Mouse (Mus musculus): ENCODE measurements around the gene Rpsa. TPM values are rescaled to one million over a fixed set of nuclear protein-coding genes. Genes with fewer than 3 reads are reported as not detected.

Rpsa gene
- 839 and 856 TPM in 2 replicates for polyA plus RNA-seq (2015; fragmentation: Nextera tagmentation; extraction: Ambion mirVana)

- Histone ChIP-seq H3K4me1 (ENCODE audit: control insufficient read depth, insufficient read depth, low read length) (peaks cover 15% of the 10 kb centered on the region), H3K36me3 (ENCODE audit: control insufficient read depth, insufficient read depth) (peaks cover 46% of the 10 kb centered on the region), H3K4me2 (ENCODE audit: low read depth, low read length) (peak within 1 kb of the TSS; percentile 71), H3K27ac (ENCODE audit: low read length) (peak within 1 kb of the TSS; percentile 91), H3K9ac (ENCODE audit: low read length) (peak within 1 kb of the TSS; percentile 99), H3K9me3 (replicated peaks; ENCODE audit: control insufficient read depth, low read length) (no peaks in the 10 kb centered on the region), H3K4me3 (ENCODE audit: low read length) (peak within 1 kb of the TSS; percentile 99), H3K27me3 (ENCODE audit: control insufficient read depth, insufficient read depth, low read length) (no peaks in the 10 kb centered on the region)
- ATAC-seq (replicated peaks; ENCODE audit: extremely low read depth, insufficient read depth, low FRiP score): peak; percentile 98
- under 1% methylated on average over 72 of the region's 72 CpGs for WGBS
These were observed at the start of gene Rpsa for GRCm38 (mm10) chr9:120127538-120128251. Gene Rpsa (plus strand): TSS chr9:120127689.

GRCm38 (mm10) chr9:120078241-120078640 lies 49.2 kb upstream of the Rpsa start:
- no peak for ATAC-seq (replicated peaks; ENCODE audit: extremely low read depth, insufficient read depth, low FRiP score)
- Histone ChIP-seq H3K4me2 (ENCODE audit: low read depth, low read length) (no peak overlapping the region), H3K27me3 (ENCODE audit: control insufficient read depth, insufficient read depth, low read length) (no peaks in the 10 kb centered on the region), H3K9me3 (replicated peaks; ENCODE audit: control insufficient read depth, low read length) (0 out of 2 replicates have a peak, but pooled peaks cover 4% of the 10 kb centered on the region), H3K9ac (ENCODE audit: low read length) (no peak overlapping the region), H3K36me3 (ENCODE audit: control insufficient read depth, insufficient read depth) (no peaks in the 10 kb centered on the region), H3K27ac (ENCODE audit: low read length) (no peak overlapping the region), H3K4me3 (ENCODE audit: low read length) (no peak overlapping the region), H3K4me1 (ENCODE audit: control insufficient read depth, insufficient read depth, low read length) (no peaks in the 10 kb centered on the region)
- 77% methylated on average over 3 of the region's 3 CpGs for WGBS

DNA sequence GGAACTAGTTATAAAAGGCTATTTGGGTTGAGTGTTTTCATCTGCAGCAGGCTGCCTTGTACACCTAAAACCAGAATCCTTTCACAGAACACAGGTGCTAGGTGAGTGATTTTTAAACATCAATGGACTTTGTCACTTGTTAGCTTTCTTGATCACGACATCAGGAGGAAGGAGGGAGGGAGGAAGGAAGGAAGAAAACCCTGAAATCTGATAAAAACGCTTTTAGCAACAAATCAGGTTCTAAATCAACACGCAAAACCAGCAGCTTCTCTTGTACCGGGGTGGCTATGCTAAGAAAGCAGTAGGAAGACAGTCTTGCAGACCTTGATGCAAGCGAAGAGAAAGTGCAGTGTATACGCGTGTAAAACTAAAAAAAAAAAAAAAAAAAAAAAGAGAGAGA lies 47.6 kb upstream of the Rpsa start:
- no peaks in the 10 kb centered on the region for H3K27me3 ChIP-seq (ENCODE audit: control insufficient read depth, insufficient read depth, low read length)
- WGBS: 65% methylated on average over 7 of the region's 7 CpGs
- no peak for ATAC-seq (replicated peaks; ENCODE audit: extremely low read depth, insufficient read depth, low FRiP score)
- no peaks in the 10 kb centered on the region for H3K36me3 ChIP-seq (ENCODE audit: control insufficient read depth, insufficient read depth)
- H3K4me2 ChIP-seq (ENCODE audit: low read depth, low read length): no peak overlapping the region
- H3K9ac ChIP-seq (ENCODE audit: low read length): no peak overlapping the region
- H3K27ac ChIP-seq (ENCODE audit: low read length): no peak overlapping the region
- no peaks in the 10 kb centered on the region for H3K4me1 ChIP-seq (ENCODE audit: control insufficient read depth, insufficient read depth, low read length)
- no peak overlapping the region for H3K4me3 ChIP-seq (ENCODE audit: low read length)
- 0 out of 2 replicates have a peak, but pooled peaks cover 4% of the 10 kb centered on the region for H3K9me3 ChIP-seq (replicated peaks; ENCODE audit: control insufficient read depth, low read length)

- Histone ChIP-seq H3K9me3 (replicated peaks; ENCODE audit: control insufficient read depth, low read length) (0 out of 2 replicates have a peak, but pooled peaks cover 4% of the 10 kb centered on the region), H3K4me2 (ENCODE audit: low read depth, low read length) (no peak overlapping the region), H3K27ac (ENCODE audit: low read length) (no peak overlapping the region), H3K27me3 (ENCODE audit: control insufficient read depth, insufficient read depth, low read length) (no peaks in the 10 kb centered on the region), H3K4me3 (ENCODE audit: low read length) (no peak overlapping the region), H3K4me1 (ENCODE audit: control insufficient read depth, insufficient read depth, low read length) (no peaks in the 10 kb centered on the region), H3K9ac (ENCODE audit: low read length) (no peak overlapping the region), H3K36me3 (ENCODE audit: control insufficient read depth, insufficient read depth) (no peaks in the 10 kb centered on the region)
- no peak for ATAC-seq (replicated peaks; ENCODE audit: extremely low read depth, insufficient read depth, low FRiP score)
- WGBS: 79% methylated on average over 8 of the region's 8 CpGs
These were observed 46.9 kb upstream of the Rpsa start for GRCm38 (mm10) chr9:120080546-120081108.

DNA sequence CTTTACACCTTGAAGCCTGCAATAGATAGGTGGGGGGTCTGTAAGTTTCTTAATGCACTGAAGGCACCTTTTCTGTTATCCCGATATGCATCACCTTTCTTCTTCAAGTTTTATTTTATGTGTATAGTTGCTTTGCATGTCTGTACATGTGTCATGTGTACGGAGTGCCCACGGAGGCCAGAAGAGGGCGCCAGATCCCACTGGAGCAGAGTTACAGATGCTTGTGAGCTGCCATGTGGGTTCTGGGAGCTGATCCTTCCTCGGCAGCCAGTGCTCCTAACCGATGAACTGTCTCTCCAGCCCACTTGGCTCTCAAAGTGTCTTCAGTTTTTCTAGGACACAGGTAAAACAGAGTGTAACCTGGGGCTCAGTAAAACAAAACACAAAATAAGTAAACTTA lies 46.2 kb upstream of the Rpsa start:
- Histone ChIP-seq H3K27ac (ENCODE audit: low read length) (no peak overlapping the region), H3K27me3 (ENCODE audit: control insufficient read depth, insufficient read depth, low read length) (no peaks in the 10 kb centered on the region), H3K9ac (ENCODE audit: low read length) (no peak overlapping the region), H3K9me3 (replicated peaks; ENCODE audit: control insufficient read depth, low read length) (0 out of 2 replicates have a peak, but pooled peaks cover 4% of the 10 kb centered on the region), H3K4me2 (ENCODE audit: low read depth, low read length) (no peak overlapping the region), H3K4me1 (ENCODE audit: control insufficient read depth, insufficient read depth, low read length) (no peaks in the 10 kb centered on the region), H3K4me3 (ENCODE audit: low read length) (no peak overlapping the region), H3K36me3 (ENCODE audit: control insufficient read depth, insufficient read depth) (no peaks in the 10 kb centered on the region)
- WGBS: 66% methylated on average over 6 of the region's 6 CpGs
- no peak for ATAC-seq (replicated peaks; ENCODE audit: extremely low read depth, insufficient read depth, low FRiP score)

- Histone ChIP-seq H3K36me3 (ENCODE audit: control insufficient read depth, insufficient read depth) (no peaks in the 10 kb centered on the region), H3K4me1 (ENCODE audit: control insufficient read depth, insufficient read depth, low read length) (no peaks in the 10 kb centered on the region), H3K4me3 (ENCODE audit: low read length) (no peak overlapping the region), H3K27ac (ENCODE audit: low read length) (no peak overlapping the region), H3K27me3 (ENCODE audit: control insufficient read depth, insufficient read depth, low read length) (no peaks in the 10 kb centered on the region), H3K9ac (ENCODE audit: low read length) (no peak overlapping the region), H3K4me2 (ENCODE audit: low read depth, low read length) (no peak overlapping the region), H3K9me3 (replicated peaks; ENCODE audit: control insufficient read depth, low read length) (0 out of 2 replicates have a peak, but pooled peaks cover 4% of the 10 kb centered on the region)
- no peak for ATAC-seq (replicated peaks; ENCODE audit: extremely low read depth, insufficient read depth, low FRiP score)
- 73% methylated on average over 5 of the region's 5 CpGs for WGBS
These were observed 45.5 kb upstream of the Rpsa start for GRCm38 (mm10) chr9:120081967-120082366.

DNA sequence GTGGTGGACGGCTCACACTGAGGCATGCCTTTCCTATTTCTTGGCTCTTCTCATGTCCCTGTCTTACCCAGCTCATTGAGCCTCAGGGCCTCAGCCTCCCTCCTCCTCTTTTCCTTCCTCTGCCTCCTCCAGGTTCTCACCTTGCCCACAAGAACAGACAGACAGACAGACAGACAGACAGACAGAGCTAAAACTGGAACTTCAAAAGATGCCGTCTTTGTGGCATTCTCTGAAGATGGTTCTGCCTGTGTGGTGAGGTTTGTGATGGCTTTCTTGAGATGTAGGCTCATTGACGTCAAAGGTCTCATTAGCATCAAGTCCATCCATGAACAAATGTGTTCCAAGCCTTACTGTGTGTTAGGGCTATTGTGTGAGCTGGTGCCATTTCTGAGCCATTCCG lies 44.8 kb upstream of the Rpsa start:
- H3K4me2 ChIP-seq (ENCODE audit: low read depth, low read length): no peak overlapping the region
- 0 out of 2 replicates have a peak, but pooled peaks cover 4% of the 10 kb centered on the region for H3K9me3 ChIP-seq (replicated peaks; ENCODE audit: control insufficient read depth, low read length)
- H3K4me3 ChIP-seq (ENCODE audit: low read length): no peak overlapping the region
- 77% methylated on average over 4 of the region's 4 CpGs for WGBS
- H3K27ac ChIP-seq (ENCODE audit: low read length): no peak overlapping the region
- no peaks in the 10 kb centered on the region for H3K36me3 ChIP-seq (ENCODE audit: control insufficient read depth, insufficient read depth)
- H3K27me3 ChIP-seq (ENCODE audit: control insufficient read depth, insufficient read depth, low read length): no peaks in the 10 kb centered on the region
- no peak overlapping the region for H3K9ac ChIP-seq (ENCODE audit: low read length)
- no peak for ATAC-seq (replicated peaks; ENCODE audit: extremely low read depth, insufficient read depth, low FRiP score)
- no peaks in the 10 kb centered on the region for H3K4me1 ChIP-seq (ENCODE audit: control insufficient read depth, insufficient read depth, low read length)

- Histone ChIP-seq H3K9me3 (replicated peaks; ENCODE audit: control insufficient read depth, low read length) (0 out of 2 replicates have a peak, but pooled peaks cover 4% of the 10 kb centered on the region), H3K9ac (ENCODE audit: low read length) (no peak overlapping the region), H3K4me2 (ENCODE audit: low read depth, low read length) (no peak overlapping the region), H3K4me3 (ENCODE audit: low read length) (no peak overlapping the region), H3K27ac (ENCODE audit: low read length) (no peak overlapping the region), H3K27me3 (ENCODE audit: control insufficient read depth, insufficient read depth, low read length) (no peaks in the 10 kb centered on the region), H3K36me3 (ENCODE audit: control insufficient read depth, insufficient read depth) (no peaks in the 10 kb centered on the region), H3K4me1 (ENCODE audit: control insufficient read depth, insufficient read depth, low read length) (no peaks in the 10 kb centered on the region)
- no peak for ATAC-seq (replicated peaks; ENCODE audit: extremely low read depth, insufficient read depth, low FRiP score)
- WGBS: 75% methylated on average over 18 of the region's 18 CpGs
These were observed 44.2 kb upstream of the Rpsa start for GRCm38 (mm10) chr9:120083158-120083894.

- 69% methylated on average over 9 of the region's 9 CpGs for WGBS
- no peak overlapping the region for H3K4me3 ChIP-seq (ENCODE audit: low read length)
- H3K36me3 ChIP-seq (ENCODE audit: control insufficient read depth, insufficient read depth): no peaks in the 10 kb centered on the region
- H3K27me3 ChIP-seq (ENCODE audit: control insufficient read depth, insufficient read depth, low read length): no peaks in the 10 kb centered on the region
- H3K4me2 ChIP-seq (ENCODE audit: low read depth, low read length): no peak overlapping the region
- no peak overlapping the region for H3K9ac ChIP-seq (ENCODE audit: low read length)
- ATAC-seq (replicated peaks; ENCODE audit: extremely low read depth, insufficient read depth, low FRiP score): no peak; the same call in 1 of the 2 replicates
- H3K4me1 ChIP-seq (ENCODE audit: control insufficient read depth, insufficient read depth, low read length): no peaks in the 10 kb centered on the region
- H3K27ac ChIP-seq (ENCODE audit: low read length): no peak overlapping the region
- peaks cover 10% of the 10 kb centered on the region for H3K9me3 ChIP-seq (replicated peaks; ENCODE audit: control insufficient read depth, low read length)
These were observed 43.1 kb upstream of the Rpsa start for GRCm38 (mm10) chr9:120084406-120084805.
